Mouse (Mus musculus) retina, adult 2 months (tissue): ENCODE results near the gene Abca15.
"Not testable (repeated sequence)": the region's sequence is repeated elsewhere in the genome, so short reads cannot be mapped to it uniquely, and the experiment has no call there.

Experiments used
- DNase-seq: peaks from one replicate; pipeline ENCODE4 v3.0.0-alpha.2; 2012; ENCODE audit warnings: low read depth, low spot score

The Abca15 gene

GRCm38 (mm10) chr7:120328087-120328793, at the start of gene Abca15:
Gene Abca15, plus strand, starts transcription at chr7:120328670.
- no peak for DNase-seq

DNA sequence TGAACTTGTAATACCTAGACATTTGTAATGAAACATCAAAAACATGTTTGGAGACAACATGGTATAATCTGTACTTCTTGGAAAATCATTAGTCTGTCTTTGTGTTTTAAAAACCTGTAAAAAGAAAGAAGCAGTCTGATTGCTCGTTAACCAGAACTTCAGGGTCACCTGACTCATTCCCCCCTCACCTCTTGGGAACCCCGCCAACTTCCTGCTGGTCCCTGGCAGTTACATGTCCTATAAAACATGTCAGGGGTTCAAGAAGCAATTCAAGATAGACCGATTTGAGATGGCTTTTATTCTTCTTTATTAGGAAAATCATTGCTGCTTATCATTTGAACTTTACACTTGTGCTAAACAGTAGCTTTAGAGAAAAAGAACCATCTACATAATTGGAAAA, 43.2 kb upstream of the Abca15 start:
- no peak for DNase-seq

DNA sequence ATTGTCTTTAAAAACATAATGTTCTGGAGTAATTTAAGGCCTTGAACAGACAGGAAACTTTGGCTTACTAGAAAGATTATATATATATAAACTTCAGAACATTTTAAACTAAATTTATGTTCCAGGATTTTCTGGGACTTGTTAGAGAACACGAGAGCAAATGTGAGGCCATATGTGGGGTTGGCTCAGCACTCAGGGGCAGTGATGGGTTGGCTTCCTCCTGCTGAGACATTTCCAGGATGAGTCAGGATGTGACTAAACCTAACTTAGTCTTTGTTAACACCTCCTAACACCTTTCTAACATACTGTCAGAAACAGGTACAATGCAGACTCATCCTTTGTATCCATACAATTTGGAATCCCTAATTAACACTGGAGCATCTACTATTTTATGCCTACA, 12.4 kb upstream of the Abca15 start:
- DNase-seq: no peak

DNA sequence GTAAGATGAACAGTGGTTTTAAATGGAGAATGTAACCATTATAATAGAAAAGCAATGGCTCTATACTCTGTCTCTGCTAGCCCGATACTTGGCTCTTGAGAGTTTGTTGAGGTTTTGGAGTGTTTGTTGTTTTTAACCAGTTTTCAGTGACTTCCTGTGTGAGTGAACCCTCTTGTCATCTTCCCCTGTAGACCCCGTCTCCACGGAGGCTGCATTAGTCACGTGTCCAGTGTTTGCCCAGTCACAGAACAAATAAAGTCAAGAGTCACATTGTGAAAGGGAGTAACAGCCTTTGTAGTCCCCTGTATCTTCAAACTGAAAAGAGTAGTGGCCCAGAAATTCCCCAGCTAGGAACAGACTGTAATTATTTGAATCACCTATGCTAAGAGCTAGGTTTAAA, 5.5 kb upstream of the Abca15 start:
- no peak for DNase-seq

DNA sequence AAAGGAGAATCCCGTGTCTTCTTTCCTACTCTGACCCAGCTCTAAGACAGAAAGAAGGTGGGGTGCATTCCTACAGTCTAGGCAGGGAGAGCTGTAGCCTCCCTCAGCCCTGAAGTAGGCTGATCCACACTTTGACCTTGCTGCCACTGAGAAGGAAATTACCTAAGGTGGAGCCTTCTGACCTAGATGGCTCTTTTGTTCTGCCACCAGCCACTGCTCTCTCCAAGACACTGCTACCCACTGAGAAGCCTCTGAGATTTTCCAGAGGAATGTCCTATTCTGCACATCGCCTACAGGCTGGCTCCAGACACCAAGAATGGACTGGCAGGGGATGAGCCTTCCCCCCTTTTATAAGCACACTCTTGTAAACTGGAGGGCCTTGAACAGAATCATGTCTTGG, 2.6 kb upstream of the Abca15 start:
- not testable (repeated sequence) for DNase-seq

DNA sequence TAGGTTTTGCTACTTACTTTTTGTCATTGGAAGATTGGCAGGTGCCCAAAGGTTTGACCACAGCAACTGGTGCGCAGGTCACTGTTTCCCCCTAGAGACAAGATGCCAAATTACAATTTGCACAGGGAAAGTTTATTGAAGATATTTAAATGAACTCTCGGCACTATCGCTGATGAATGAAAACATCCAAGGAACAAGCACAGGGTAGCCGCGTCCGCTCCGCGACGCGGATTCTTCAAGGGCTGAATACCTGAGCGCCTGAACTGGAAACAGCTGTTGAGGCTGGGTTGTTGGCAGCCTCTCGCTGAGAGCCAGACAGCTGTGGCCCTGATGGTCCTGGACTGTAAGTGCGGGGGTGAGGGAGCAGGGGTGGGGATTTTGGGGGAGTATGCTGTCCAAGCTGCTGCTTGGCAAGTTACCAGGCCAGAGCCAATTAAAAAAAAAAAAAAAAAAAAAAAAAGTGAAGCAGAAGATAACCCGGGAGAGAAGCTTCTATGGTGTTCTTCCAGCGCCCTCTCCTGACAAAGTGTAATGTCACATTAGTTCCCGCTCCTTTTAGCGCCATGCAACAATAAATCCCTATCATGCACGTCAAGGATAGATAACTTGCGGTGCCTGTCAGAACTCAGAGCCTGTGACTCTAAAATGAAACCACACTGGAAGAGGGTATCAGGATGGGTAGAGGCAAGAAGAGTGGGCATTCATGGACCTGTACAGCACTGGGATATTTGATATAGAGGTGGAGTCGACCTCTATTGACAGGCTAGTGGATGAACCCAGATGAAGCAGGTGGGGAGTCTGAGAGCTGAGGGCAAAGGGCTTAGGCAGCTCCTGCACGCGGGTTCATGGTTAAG, 1.0 kb upstream of the Abca15 start:
- peak; percentile 20 for DNase-seq

DNA sequence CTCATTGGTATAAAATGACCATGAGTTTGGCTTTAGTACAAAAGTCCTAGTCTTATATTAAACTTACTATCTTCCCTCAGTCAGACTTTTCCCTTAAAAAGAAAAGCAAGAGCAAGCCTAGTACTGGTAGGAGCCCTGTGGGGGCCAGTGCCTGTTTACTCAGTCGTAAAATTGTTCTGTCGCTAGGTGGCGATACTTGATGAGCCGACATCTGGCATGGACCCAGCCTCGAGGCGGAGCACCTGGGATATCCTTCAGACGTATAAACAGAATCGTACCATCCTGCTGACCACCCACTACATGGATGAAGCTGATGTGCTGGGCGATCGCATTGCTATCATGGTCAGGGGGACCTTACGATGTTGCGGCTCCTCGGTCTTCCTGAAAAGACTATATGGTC, 32.7 kb downstream of the Abca15 start:
- no peak for DNase-seq

GRCm38 (mm10) chr7:120409447-120409846, 81.0 kb downstream of the Abca15 start, which contains the start of gene Abca16:
Gene Abca16, plus strand, starts transcription at chr7:120409647.
- DNase-seq: no peak

DNA sequence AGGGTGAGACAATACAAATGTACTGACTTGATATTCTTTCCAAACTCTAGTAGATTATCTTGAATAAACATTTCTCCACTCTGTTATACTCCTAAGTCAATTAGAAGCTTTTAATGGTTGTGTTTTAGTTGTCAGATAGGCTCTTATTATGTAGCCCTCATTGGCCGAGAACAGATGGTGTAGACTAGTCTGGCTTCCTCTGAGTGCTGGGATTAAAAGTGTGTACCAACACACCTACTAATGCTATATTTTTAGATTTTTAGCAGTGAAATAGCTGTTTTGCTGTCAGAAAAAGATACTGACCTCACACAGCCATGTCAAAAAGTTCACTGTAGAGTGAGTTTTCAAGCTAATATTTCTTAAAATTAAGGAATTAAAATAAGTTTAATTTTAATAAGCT, 83.9 kb downstream of the Abca15 start:
- DNase-seq: no peak

- no peak for DNase-seq
These were observed 98.2 kb downstream of the Abca15 start for GRCm38 (mm10) chr7:120426625-120427024.

DNA sequence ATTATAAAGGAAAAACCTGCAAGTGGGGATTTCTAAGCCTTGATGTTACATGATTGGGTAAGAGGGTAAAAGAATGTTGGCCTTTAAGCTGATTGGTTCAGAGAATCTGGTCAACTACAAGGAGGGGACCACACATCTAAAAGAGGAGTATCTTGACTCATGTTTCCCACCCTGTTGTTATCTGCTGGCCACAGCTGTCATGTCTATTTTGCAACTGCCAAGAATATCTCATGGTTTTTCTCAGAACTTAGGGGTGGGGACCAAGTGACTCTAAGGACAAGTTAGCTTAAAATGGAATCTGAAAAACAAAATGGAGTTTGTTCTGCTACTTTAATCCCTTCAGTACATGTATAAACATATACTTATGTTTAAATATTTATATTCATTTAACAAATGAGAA, 103.0 kb downstream of the Abca15 start:
- DNase-seq: no peak
